Mouse (Mus musculus) cerebellum, adult 18-20 months (tissue): ENCODE data around the gene Flcn.

Experiments used
- DNase-seq, 2 experiments: peaks; one replicate each; pipeline ENCODE4 v3.0.0; 2021

Gene Flcn

DNA sequence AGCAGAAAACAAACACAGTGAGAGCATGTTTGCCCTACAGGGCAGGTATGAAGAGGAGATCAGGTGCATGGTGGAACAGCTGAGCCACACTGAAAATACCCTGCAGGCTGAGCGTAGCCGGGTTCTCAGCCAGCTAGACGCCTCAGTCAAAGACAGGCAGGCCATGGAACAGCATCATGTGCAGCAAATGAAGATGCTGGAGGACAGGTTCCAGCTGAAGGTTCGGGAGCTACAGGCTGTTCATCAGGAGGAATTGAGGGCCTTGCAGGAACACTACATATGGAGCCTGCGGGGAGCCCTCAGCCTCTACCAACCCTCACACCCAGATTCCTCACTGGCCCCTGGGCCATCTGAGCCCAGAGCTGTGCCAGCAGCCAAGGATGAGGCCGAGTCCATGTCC, 49.0 kb downstream of the Flcn start:
- DNase-seq = peak; percentile 54 to 60

DNA sequence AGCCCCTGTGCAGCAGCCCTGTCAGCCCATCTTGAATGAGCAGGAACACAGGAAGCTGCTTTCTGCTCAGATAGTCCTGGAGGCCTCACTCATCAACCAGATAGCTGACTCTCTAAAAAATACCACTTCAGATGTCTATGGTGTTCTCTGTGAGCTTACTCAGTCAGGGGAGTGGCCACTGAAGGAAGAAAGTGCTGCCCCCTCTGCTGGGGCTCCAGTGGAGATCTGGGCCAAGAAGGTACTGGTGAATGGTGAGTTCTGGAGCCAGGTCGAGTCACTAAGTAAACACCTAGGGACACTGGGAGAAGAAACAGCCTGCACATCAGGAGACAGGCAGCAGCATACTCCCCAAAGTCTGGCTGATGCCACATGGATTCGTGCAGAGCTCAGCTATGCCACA, 50.2 kb downstream of the Flcn start:
- no peak for DNase-seq

GRCm38 (mm10) chr11:59759178-59759577, 50.6 kb downstream of the Flcn start:
- DNase-seq = peak; percentile 88 to 90

GRCm38 (mm10) chr11:59758191-59758985, 51.4 kb downstream of the Flcn start:
- DNase-seq = peak; percentile 53

DNA sequence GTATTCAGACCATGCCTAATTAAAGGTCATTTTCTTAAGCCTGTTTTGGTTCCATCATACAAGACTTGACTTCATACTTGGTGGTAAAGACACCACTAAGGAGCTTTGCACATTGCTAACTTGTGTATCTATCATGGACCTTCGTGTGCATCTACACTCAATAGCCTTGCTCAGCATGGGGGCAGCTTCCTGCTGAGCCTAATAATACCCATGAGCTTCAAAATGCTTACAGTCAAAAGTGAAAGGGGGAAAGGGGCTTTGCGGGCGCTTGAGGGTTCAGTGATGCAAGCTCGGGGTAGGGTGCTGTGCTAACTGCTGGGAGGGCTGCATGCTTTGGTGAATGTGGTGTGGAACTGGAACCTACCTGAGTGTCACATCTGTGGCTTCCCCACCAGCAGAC, 53.5 kb downstream of the Flcn start:
- no peak for DNase-seq

GRCm38 (mm10) chr11:59754504-59754903, 55.3 kb downstream of the Flcn start:
- no peak for DNase-seq

DNA sequence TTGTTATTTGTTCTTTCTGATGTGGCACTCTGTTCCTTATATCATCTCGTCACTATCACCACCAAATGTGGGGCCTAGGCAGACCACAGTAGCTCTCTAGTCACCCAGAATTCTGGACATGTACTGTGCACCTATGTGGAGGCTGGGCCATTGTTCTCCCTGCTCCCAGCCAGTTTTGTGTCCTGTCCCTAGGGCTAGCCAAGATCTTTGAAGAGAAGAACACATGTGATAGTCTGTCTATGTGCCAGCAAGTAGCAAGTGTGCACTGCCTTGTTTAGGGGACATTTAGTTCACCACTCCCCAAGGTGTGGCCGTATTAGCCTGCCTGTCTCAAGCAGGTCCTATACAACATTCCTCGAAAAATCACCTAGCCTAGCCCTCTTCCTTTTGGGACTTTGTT, 60.8 kb downstream of the Flcn start:
- no peak for DNase-seq

GRCm38 (mm10) chr11:59746614-59747013, 63.2 kb downstream of the Flcn start:
- DNase-seq = peak; percentile 58 to 64

GRCm38 (mm10) chr11:59745851-59746250, 64.0 kb downstream of the Flcn start:
- no peak for DNase-seq

GRCm38 (mm10) chr11:59744374-59744773, 65.4 kb downstream of the Flcn start:
- peak in 1 of 2 experiments; percentile 50 for DNase-seq

GRCm38 (mm10) chr11:59743712-59744111, 66.1 kb downstream of the Flcn start:
- no peak for DNase-seq

DNA sequence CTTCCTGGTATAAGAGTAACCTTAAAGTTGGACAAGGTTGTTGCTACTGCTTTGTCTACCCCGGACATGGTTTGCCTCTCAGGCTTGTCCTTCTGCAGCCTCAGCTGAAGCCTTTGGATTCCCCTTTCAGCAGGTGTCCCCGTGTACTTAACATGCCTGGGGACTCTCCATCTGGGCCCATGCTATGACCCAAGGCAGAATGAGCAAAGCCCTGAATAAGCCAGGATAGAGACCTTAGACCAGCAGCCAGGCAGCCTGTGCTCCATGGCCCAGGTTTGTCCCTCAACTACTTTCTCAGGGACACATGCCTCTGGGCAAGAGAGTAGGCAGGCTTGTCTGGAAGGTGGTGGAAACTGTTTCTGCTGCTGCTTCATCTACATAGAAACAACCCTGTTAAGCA, 66.5 kb downstream of the Flcn start:
- DNase-seq = peak; percentile 29 to 42

DNA sequence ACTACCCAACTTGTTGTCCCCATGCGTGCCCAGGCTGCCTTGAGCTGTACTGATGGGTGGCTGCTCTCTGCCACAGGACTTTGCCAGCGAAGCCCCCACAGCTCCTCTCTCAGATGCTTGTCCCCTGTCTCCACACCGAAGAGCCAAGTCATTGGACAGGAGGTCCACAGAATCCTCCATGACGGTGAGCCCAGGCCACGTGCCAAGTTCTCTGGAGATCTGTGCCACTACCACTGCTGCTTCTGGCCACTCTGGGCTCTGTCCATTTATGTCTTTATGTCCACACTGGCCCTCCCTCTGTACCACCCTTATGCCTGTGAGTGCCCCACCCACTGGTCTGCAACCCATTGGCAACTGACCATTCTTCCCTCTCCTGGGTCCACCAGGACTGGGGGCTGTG, 67.9 kb downstream of the Flcn start:
- DNase-seq = no peak
